Mouse (Mus musculus) midbrain, embryonic 12.5 days (tissue): Measurements from ENCODE around the gene Gm10100. TPM values are rescaled to one million over a fixed set of nuclear protein-coding genes. Genes with fewer than 3 reads are reported as not detected.
"Not testable (repeated sequence)": the region's sequence is repeated elsewhere in the genome, so short reads cannot be mapped to it uniquely, and the experiment has no call there.

ENCODE experiments used
- ATAC-seq: fragments of 200-750 bp; cut with Nextera tagmentation; 2 replicates; pipeline ENCODE4 v1.8.0; 2017; ENCODE audit warnings: low read depth, moderate TSS enrichment, moderate library complexity; ENCODE audit not compliant: low FRiP score
- H3K27ac ChIP-seq: fragments of 300-500 bp; sonication (generic); replicated peaks from 2 replicates; pipeline ENCODE4 v1.5.1; 2016; ENCODE audit warnings: mild to moderate bottlenecking
- H3K27me3 ChIP-seq: fragments of 300-500 bp; sonication (generic); 2 replicates; pipeline ENCODE4 v1.6.1; 2016; ENCODE audit warnings: mild to moderate bottlenecking
- H3K36me3 ChIP-seq: fragments of 300-500 bp; sonication (generic); 2 replicates; pipeline ENCODE4 v1.6.1; 2016
- H3K4me1 ChIP-seq: fragments of 300-500 bp; sonication (generic); 2 replicates; pipeline ENCODE4 v1.6.1; 2016
- H3K4me2 ChIP-seq: fragments of 300-500 bp; sonication (generic); replicated peaks from 2 replicates; pipeline ENCODE4 v1.6.1; 2016; ENCODE audit warnings: mild to moderate bottlenecking, moderate library complexity
- H3K4me3 ChIP-seq: fragments of 300-500 bp; sonication (generic); 2 replicates; pipeline ENCODE4 v1.5.1; 2016; ENCODE audit warnings: mild to moderate bottlenecking
- H3K9ac ChIP-seq: fragments of 300-500 bp; sonication (generic); replicated peaks from 2 replicates; pipeline ENCODE4 v1.6.1; 2016; ENCODE audit warnings: mild to moderate bottlenecking, moderate library complexity
- H3K9me3 ChIP-seq: fragments of 300-500 bp; sonication (generic); 2 replicates; pipeline ENCODE4 v1.6.1; 2016; ENCODE audit warnings: mild to moderate bottlenecking
- WGBS: fragments of 180-500 bp; shearing (Covaris S2); methylation state at CpG from one replicate; pipeline ENCODE4 v1.1.7; 2016; 5-methylcytosine and 5-hydroxymethylcytosine counted together
- polyA plus RNA-seq: library from polyadenylated mRNA; unstranded; fragments of >200 nt; fragmentation: Nextera tagmentation; extraction: Ambion mirVana; gene quantifications from 2 replicates; pipeline ENCODE4 v1.2.1, GENCODE M21; 2016

Gm10100 gene
- polyA plus RNA-seq, 1 experiment from 2014 or later = not detected

DNA sequence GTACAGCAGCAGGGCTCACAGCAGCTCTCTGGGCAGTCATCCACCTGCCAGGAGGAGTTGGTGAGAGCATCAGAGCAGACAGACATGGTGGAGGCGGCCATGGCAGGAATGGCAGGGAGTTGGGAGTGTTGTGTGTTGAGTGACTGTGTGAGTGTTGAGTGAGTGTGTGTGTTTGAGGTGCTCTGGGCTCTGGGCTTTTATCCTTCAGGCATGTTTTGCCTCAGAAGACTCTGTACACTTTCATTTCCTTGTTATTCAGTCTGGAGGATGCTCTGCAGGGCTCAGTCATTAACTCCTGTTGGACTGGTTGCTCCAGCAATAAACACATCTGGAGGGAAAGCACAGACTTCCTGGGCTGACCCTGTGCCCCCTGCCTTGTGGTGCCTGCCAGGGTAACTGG, 33.3 kb downstream of the Gm10100 start, which contains the start of gene Gm3233:
Gene Gm3233, minus strand, starts transcription at position 101 of the 400 bp plus-strand sequence.
- not testable (repeated sequence) for H3K4me2 ChIP-seq, H3K4me1 ChIP-seq, H3K4me3 ChIP-seq, H3K27ac ChIP-seq, H3K9me3 ChIP-seq, H3K9ac ChIP-seq, H3K27me3 ChIP-seq, ATAC-seq, H3K36me3 ChIP-seq
- no CpG with 5 or more reads among the region's 1 CpGs for WGBS

DNA sequence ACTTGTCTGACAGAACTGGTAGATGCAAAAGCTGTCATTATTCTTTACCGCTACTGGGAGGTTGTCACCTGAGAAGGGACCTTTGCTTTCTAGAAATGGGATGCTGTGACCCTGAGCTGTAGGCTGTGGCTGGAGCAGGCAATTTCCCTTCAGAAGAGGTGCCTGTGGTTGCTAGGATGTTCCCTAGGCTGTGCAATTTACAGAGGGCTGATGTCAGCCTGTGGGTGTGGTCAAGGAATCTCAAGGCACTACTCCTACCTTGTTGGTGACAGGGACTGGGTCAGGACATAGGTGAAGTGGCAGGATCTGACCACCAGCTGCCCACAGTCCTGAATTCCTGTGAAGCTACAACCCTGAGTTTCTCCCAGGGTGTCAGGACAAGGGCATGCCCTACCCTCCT, 43.4 kb downstream of the Gm10100 start:
- ATAC-seq = no peak
- no peak overlapping the region for H3K27ac ChIP-seq
- H3K4me1 ChIP-seq = no peaks in the 10 kb centered on the region
- no peak overlapping the region for H3K9ac ChIP-seq
- no peak overlapping the region for H3K4me3 ChIP-seq
- no peaks in the 10 kb centered on the region for H3K9me3 ChIP-seq
- no peaks in the 10 kb centered on the region for H3K36me3 ChIP-seq
- H3K4me2 ChIP-seq = no peak overlapping the region
- no peaks in the 10 kb centered on the region for H3K27me3 ChIP-seq
- 97% methylated on average over 1 of the region's 1 CpGs for WGBS

DNA sequence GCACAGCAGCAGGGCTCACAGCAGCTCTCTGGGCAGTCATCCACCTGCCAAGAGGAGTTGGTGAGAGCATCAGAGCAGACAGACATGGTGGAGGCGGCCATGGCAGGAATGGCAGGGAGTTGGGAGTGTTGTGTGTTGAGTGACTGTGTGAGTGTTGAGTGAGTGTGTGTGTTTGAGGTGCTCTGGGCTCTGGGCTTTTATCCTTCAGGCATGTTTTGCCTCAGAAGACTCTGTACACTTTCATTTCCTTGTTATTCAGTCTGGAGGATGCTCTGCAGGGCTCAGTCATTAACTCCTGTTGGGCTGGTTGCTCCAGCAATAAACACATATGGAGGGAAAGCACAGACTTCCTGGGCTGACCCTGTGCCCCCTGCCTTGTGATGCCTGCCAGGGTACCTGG, 44.9 kb downstream of the Gm10100 start, which contains the start of gene Gm3238:
Gene Gm3238, minus strand, starts transcription at position 101 of the 400 bp plus-strand sequence.
- ATAC-seq, H3K9ac ChIP-seq, H3K27me3 ChIP-seq, H3K27ac ChIP-seq, H3K9me3 ChIP-seq, H3K4me2 ChIP-seq, H3K4me3 ChIP-seq, H3K4me1 ChIP-seq, H3K36me3 ChIP-seq: not testable (repeated sequence)
- 100% methylated on average over 1 of the region's 1 CpGs for WGBS

DNA sequence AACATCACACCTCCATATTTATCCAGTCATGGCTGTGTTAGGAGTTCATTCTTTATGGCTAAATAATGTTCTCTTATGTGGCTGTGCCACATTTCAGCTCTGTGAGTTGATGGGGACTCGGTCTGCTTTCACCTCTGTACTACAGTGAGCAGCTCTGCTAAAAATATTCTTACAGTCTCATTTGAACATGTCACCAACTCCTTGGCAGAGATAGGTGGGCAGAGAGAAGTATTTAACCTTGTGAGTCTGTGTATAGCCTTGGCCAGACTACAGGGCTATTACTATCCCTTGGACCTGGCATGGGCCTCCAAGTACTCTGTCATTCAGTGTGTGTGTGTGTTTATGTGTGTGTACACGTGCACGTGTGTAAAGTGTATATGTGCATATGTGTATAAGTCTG, 45.9 kb downstream of the Gm10100 start:
- H3K9ac ChIP-seq, H3K27ac ChIP-seq, H3K9me3 ChIP-seq, H3K4me2 ChIP-seq, H3K36me3 ChIP-seq, ATAC-seq, H3K27me3 ChIP-seq, H3K4me1 ChIP-seq, H3K4me3 ChIP-seq: not testable (repeated sequence)
- WGBS = 86% methylated on average over 2 of the region's 3 CpGs

Other genes starting within 250 kb of the Gm10100 start
- 46.4 and 46.5 TPM in 2 replicates for gene Fam207a, start 210.7 kb upstream of the Gm10100 start, polyA plus RNA-seq
- 0.81 and 0.98 TPM in 2 replicates for gene Itgb2, start 196.2 kb upstream of the Gm10100 start, polyA plus RNA-seq
- gene Pttg1ip, start 144.8 kb upstream of the Gm10100 start, polyA plus RNA-seq = 62.4 and 69.4 TPM in 2 replicates
- 304 and 325 TPM in 2 replicates for gene Sumo3, start 120.4 kb upstream of the Gm10100 start, polyA plus RNA-seq
- 7.7 and 19.3 TPM in 2 replicates for gene Gm49325, start 120.3 kb upstream of the Gm10100 start, polyA plus RNA-seq
- 83.6 and 84.2 TPM in 2 replicates for gene Ube2g2, start 104.2 kb upstream of the Gm10100 start, polyA plus RNA-seq
- gene Tspear, start 39.9 kb upstream of the Gm10100 start, polyA plus RNA-seq = 1.2 and 1.4 TPM in 2 replicates
- gene Gm19402, start 35.7 kb upstream of the Gm10100 start, polyA plus RNA-seq = not detected in 2 replicates
- gene Gm9508, start 29.3 kb upstream of the Gm10100 start, polyA plus RNA-seq = not detected in 2 replicates
- gene Gm10272, start 19.9 kb upstream of the Gm10100 start, polyA plus RNA-seq = not detected in 2 replicates
- not detected in 2 replicates for gene Gm10024, start 15.0 kb upstream of the Gm10100 start, polyA plus RNA-seq
- gene Gm10142, start 10.7 kb upstream of the Gm10100 start, polyA plus RNA-seq = not detected in 2 replicates
- not detected in 2 replicates for gene Krtap12-1, start 5.9 kb upstream of the Gm10100 start, polyA plus RNA-seq
- not detected in 2 replicates for gene Gm18596, start 16.2 kb downstream of the Gm10100 start, polyA plus RNA-seq
- gene Gm9736, start 24.9 kb downstream of the Gm10100 start, polyA plus RNA-seq = not detected in 2 replicates
- not detected in 2 replicates for gene Gm3233, start 33.2 kb downstream of the Gm10100 start, polyA plus RNA-seq
- gene Gm3238, start 44.8 kb downstream of the Gm10100 start, polyA plus RNA-seq = not detected in 2 replicates
- gene Gm7138, start 50.5 kb downstream of the Gm10100 start, polyA plus RNA-seq = not detected in 2 replicates
- gene Gm3250, start 56.1 kb downstream of the Gm10100 start, polyA plus RNA-seq = not detected in 2 replicates
- gene Gm7137, start 61.7 kb downstream of the Gm10100 start, polyA plus RNA-seq = not detected in 2 replicates
- not detected in 2 replicates for gene Gm9639, start 68.6 kb downstream of the Gm10100 start, polyA plus RNA-seq
- gene Gm19668, start 72.6 kb downstream of the Gm10100 start, polyA plus RNA-seq = not detected in 2 replicates
- not detected in 2 replicates for gene Gm9507, start 85.4 kb downstream of the Gm10100 start, polyA plus RNA-seq
- not detected in 2 replicates for gene Gm2696, start 88.2 kb downstream of the Gm10100 start, polyA plus RNA-seq
- gene Krtap10-4, start 100.6 kb downstream of the Gm10100 start, polyA plus RNA-seq = not detected in 2 replicates
- gene Krtap10-10, start 109.5 kb downstream of the Gm10100 start, polyA plus RNA-seq = not detected in 2 replicates
- not detected in 2 replicates for gene Gm36176, start 120.3 kb downstream of the Gm10100 start, polyA plus RNA-seq
- gene Gm10318, start 126.4 kb downstream of the Gm10100 start, polyA plus RNA-seq = not detected in 2 replicates
- gene Gm3285, start 135.5 kb downstream of the Gm10100 start, polyA plus RNA-seq = not detected in 2 replicates
- gene Lrrc3, start 176.1 kb downstream of the Gm10100 start, polyA plus RNA-seq = 5.3 and 5.6 TPM in 2 replicates
- 1.2 and 1.5 TPM in 2 replicates for gene Trpm2, start 244.1 kb downstream of the Gm10100 start, polyA plus RNA-seq